Mouse (Mus musculus): ENCODE data around the gene Apbb2. TPM values are rescaled to one million over a fixed set of nuclear protein-coding genes. Genes with fewer than 3 reads are reported as not detected.

The Apbb2 gene
- total RNA-seq (2015) (0.52 and 0.78 TPM in 2 replicates), total RNA-seq (2017) (0.51 and 1.9 TPM in 2 replicates)

GRCm38 (mm10) chr5:66618597-66618996, at the start of gene Apbb2:
Gene Apbb2 (minus strand): TSS chr5:66618784.
- ATAC-seq (ENCODE audit: poor library complexity, severe bottlenecking): peak; percentile 60

DNA sequence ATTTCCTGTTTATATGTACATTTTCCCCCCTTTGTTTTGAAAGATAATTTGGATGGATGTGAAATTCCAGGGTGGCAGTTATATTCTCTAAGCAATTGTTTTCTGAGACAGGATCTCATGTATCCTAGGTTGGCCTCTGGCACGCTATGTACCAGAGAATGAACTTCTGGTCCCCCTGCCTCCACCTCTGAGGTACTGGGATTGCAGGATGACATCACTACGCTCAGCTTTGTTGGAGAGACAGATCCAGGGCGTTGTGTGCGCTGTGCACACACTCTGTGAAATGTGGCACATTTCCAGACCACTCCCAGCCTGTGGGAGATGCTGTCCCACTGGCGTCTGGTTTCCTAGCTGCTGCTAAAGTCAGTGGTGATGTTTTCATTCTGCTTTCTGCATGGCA, 35.6 kb upstream of the Apbb2 start:
- ATAC-seq (ENCODE audit: poor library complexity, severe bottlenecking): no peak

- ATAC-seq (ENCODE audit: poor library complexity, severe bottlenecking): no peak
These were observed 28.9 kb upstream of the Apbb2 start for GRCm38 (mm10) chr5:66647504-66647903.

DNA sequence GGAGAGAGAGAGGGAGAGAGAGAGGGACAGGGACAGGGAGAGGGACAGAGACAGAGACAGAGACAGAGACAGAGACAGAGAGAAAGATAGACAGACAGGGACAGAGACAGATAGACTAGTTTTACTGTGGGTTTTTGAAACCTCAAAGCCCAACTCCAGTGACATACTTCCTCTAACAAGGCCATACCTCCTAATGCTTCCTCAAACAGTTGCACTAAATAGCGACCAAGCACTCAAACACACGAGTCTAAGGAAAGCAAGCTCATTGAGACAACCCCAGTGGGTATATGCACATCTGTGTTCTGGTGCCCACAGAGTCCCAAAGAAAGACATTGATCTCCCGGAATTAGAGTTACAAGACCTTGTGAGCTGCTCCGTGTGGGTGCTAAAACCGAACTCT, 24.7 kb upstream of the Apbb2 start:
- ATAC-seq (ENCODE audit: poor library complexity, severe bottlenecking): no peak

DNA sequence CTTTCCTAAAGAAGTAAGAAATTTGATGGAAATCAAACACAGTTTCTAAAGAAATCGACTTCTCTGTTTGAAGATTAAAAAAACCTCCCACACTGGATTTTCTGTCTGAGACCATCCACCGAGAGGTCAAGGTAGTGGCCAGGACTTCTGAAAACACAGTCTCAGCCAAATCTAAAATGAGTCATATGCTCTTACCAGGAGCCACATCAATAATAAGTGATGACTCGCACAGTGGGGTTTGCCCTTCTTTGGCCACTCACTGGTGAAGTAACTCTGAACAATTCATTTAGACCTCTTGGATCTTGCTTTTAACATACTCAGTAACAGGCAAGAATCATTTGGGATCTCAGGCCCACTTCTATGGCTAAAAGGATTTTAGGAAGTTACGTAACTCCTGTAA, 23.6 kb upstream of the Apbb2 start:
- no peak for ATAC-seq (ENCODE audit: poor library complexity, severe bottlenecking)

DNA sequence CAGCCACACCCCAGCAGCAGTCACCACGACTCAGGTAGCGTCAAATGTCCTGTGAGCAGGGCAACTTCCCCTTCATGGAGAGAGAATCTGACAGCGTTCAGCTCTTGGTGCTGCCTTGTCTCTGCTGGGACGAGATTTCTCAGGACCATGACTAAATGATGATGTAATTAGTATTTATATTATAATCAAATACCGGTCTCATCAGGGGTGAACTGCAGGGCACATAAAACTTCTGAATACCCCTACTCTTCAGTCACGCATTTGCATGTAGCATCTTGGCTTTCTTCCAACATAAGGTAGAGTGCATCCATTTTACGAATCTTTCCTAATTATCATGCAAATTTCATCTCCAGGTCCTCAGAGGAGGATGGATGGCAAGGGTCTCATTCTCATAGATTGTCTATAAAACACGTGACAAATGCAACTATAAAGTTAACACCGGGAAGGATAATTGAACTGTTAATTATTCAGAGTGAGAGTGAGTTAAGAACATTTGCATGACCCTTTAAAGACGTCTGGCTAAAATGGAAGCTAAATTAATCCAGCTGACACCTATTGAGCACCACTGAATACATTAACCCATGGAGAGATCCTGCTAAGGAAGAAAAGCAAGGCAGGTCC, 17.0 kb upstream of the Apbb2 start:
- ATAC-seq (ENCODE audit: poor library complexity, severe bottlenecking): no peak

- ATAC-seq (ENCODE audit: poor library complexity, severe bottlenecking): no peak
These were observed 9.2 kb upstream of the Apbb2 start for GRCm38 (mm10) chr5:66627805-66628204.

DNA sequence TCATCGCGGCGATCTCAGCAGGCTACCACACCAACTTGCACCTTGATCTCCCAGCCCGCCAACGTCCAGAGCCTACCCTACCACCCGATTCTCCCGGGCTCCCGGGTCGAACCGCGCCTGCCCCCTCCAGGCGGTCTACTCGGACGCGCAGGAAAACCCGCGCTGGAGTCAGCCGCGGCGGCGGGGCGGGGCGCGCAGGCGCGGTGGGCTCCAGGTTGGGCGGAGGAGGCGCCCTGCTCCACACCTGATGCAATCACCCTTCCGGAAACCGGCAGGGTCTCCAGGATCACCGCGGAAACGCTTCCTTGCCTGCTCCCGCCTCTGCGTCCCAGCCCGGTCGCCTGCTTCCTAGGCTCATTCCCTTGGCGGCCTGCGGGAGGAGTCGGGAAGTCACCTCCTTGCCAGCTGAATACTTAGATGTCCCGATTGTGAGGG, 1.6 kb upstream of the Apbb2 start:
- ATAC-seq (ENCODE audit: poor library complexity, severe bottlenecking): no peak

DNA sequence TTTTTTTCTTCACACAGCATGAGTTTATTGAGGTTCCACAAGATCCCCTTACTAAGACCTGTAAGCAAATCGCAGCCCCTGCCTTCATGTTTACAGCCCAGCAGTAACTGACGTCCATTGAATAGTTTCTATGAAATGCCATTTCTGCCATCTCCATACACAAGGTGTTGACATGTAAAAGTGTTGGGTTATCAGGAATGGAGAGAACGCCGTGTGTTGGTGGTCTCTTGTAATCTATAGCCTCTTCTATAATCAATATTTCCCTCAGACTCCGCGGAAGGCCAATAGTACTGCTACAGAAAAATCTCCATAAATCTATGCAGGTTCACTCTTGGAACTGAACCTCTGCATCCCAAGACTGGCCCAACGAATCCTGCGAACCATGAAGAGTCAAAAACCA, 1.1 kb upstream of the Apbb2 start:
- no peak for ATAC-seq (ENCODE audit: poor library complexity, severe bottlenecking)

- ATAC-seq (ENCODE audit: poor library complexity, severe bottlenecking): no peak
These were observed 611 bp upstream of the Apbb2 start for GRCm38 (mm10) chr5:66619195-66619594.

DNA sequence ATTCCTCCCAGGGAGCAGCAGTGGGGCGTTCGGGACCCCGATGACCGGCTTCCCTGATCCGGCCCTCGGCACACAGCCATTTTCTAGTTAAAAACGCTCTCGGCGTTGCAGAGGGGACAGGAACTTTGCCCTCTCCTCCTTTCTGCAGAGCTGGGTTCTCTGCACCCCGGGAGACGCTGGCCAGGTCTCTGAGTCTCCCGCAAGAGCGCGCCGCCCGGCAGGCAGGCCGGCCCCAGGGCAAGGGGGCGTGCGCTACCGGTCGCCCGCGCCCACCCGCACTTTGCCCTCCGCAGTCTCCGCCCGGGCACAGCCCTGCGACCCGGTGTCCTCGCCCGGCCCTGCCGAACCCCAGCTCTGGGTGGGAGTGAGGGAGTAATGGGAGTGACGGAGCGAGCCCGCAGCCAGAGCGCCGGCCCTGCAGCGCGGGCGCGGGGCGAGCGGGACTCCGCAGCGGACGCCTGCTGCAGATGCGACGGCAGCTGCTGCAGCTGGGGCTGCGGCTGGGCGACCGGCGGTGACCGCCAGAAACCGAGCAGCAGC, 593 bp downstream of the Apbb2 start:
- no peak for ATAC-seq (ENCODE audit: poor library complexity, severe bottlenecking)

DNA sequence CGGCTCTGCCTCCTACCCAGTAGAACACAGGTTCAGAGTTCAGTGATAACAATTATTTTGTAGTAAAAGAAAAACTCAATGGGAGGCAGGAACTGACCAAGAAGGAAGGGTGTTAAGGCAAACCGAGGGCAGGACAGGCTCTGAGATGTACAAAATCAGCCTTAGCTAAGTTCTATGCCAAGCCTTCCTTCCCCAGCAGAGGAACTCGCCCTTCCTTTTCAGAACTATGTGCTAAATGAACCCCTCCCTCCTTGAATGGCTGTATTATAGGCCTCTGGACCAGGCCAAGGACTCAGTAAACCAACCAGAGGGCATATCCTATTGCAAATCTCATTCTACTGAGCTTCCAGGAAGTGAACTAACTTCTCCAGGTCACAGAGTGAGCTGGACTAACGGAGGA, 3.6 kb downstream of the Apbb2 start:
- ATAC-seq (ENCODE audit: poor library complexity, severe bottlenecking): no peak

DNA sequence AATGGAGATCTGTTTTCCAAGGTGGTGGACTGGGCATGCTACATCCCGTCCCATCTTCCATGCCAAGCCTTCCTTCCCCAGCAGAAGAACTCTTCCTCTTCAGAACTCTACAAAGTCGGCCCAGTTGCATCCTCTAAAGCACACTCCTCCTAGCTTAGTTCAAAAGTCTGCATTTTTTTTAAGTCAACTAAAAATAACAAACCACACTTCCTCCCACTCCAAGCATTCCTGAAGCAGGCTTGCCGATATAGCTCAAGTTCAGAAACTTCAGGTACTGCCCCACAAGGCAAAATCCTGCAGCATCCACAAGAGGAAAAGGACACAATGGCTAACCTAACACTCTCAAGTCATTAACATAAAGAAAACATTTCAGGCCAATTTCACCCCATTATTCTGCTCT, 4.9 kb downstream of the Apbb2 start:
- no peak for ATAC-seq (ENCODE audit: poor library complexity, severe bottlenecking)

- ATAC-seq (ENCODE audit: poor library complexity, severe bottlenecking): no peak
These were observed 5.6 kb downstream of the Apbb2 start for GRCm38 (mm10) chr5:66612964-66613363.

DNA sequence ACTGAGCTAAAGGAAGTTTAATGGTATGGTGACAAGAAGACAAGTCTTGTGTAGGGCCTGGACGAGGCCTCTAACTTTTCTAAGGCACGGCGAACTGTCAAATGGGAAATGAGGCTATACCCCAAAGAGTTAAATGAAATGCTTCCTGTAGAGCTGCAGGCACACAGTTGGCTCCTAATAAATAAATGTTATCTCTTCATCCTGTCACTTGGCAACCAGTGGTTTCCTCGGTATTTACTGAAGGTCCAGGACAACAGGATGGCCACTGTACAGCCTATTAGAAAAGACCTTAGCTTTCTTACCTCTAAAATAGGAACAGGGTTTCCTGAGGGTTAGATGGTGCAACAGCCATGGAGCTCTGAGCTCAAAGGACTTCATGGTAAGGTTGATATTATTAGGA, 6.7 kb downstream of the Apbb2 start:
- no peak for ATAC-seq (ENCODE audit: poor library complexity, severe bottlenecking)

GRCm38 (mm10) chr5:66611361-66611760, 7.2 kb downstream of the Apbb2 start:
- no peak for ATAC-seq (ENCODE audit: poor library complexity, severe bottlenecking)

GRCm38 (mm10) chr5:66610270-66610669, 8.3 kb downstream of the Apbb2 start:
- no peak for ATAC-seq (ENCODE audit: poor library complexity, severe bottlenecking)

GRCm38 (mm10) chr5:66609306-66609705, 9.3 kb downstream of the Apbb2 start:
- no peak for ATAC-seq (ENCODE audit: poor library complexity, severe bottlenecking)

DNA sequence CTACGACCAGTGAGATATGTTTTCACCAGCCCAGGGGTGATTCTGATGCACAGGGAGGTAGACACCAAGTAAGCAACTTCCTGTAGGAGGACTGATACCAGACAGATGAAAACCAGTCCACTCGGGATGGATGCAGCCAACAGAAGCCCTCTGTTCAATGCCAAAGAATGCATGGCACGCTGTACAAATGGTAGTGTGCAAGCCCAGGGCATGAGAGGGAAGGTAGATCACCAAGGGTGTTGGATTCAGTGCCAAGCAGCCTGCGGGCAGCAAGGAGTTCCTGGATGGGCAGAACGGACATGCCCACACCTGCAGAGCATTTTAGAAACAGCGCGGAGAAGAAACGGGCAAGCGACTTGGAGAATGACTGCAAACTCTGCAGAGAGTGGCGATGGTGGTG, 10.8 kb downstream of the Apbb2 start:
- no peak for ATAC-seq (ENCODE audit: poor library complexity, severe bottlenecking)

- ATAC-seq (ENCODE audit: poor library complexity, severe bottlenecking): no peak
These were observed 11.4 kb downstream of the Apbb2 start for GRCm38 (mm10) chr5:66607201-66607600.

DNA sequence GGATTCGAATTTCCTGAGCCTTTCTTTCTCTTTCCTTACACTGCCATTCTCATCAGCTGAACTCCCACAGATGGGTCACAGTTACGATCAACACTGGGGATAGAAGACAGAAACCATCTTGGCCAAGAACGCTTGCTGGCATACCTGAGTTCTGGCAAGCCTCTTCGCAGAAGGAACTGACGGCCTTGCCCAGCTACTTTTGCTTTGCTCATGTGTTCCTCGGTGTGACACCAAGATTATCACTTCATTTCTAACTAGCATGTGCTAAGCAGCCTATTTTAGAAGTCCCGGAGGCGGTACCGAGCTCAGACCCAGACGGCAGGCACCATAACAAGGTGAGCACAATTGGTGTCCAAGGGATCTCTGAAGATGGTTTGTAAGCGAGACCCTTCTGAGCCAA, 12.9 kb downstream of the Apbb2 start:
- ATAC-seq (ENCODE audit: poor library complexity, severe bottlenecking): no peak

DNA sequence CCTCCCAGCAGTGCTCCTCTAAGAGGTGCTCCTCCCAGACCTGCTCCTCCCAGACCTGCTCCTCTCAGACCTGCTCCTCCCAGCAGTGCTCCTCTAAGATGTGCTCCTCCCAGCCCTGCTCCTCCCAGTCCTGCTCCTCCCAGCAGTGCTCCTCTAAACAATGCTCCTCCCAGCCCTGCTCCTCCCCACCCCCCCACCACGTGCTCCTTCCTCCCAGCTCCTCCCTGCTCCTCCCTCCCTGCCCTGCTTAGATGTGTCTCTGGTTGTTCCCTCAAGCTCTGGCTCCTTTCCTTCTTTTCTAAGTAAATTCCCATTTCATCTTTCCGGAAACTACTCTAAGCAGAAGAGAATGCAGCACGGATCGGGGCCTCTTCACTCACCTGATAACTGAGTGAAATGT, 14.2 kb downstream of the Apbb2 start:
- ATAC-seq (ENCODE audit: poor library complexity, severe bottlenecking): no peak

DNA sequence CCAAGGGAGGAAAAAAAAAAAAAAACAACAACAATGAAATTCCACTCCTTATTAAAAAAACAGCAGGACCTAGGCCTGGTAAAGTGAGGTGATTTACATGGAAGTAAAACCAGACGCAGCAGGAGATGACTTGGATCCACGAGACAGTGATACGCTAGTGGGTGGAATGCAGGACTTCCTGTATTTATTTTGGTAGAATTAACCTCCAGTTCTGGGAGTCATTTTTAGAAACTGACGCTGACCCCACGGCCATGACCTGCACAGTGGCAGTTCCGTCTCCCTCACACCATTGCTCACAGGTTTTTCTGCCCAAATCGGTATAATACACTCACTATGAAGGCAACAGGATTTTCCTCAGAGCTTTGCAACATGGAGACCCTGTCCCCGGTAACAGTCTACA, 14.8 kb downstream of the Apbb2 start:
- ATAC-seq (ENCODE audit: poor library complexity, severe bottlenecking): no peak

Data from megakaryocyte, adult 5-6 weeks (primary cell).